Mouse (Mus musculus): ENCODE measurements around the gene Olfr1465.

Gene Olfr1465

DNA sequence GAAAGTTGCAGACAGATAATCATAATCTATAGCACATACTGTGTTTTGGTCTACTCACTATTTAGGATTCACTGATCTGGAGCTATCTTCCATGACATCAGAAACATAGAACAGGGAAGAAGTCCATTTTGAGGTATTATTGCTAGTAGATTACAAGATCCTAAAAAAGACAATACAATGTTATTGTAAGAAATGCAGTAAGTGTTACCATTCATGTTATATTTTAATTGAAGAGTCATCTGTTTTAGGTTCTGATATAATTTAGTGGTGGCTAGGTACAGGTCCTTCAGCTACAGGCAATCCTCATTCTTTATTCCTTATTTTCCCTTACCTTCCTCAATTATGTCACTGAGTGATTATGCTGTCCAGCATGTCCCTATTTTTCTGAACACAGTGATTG lies at the start of gene Olfr1465:
Gene Olfr1465 (minus strand): TSS at position 101 of the 400 bp plus-strand sequence.
- DNase-seq (ENCODE audit: extremely low read depth, insufficient read length, low spot score) = no peak

DNA sequence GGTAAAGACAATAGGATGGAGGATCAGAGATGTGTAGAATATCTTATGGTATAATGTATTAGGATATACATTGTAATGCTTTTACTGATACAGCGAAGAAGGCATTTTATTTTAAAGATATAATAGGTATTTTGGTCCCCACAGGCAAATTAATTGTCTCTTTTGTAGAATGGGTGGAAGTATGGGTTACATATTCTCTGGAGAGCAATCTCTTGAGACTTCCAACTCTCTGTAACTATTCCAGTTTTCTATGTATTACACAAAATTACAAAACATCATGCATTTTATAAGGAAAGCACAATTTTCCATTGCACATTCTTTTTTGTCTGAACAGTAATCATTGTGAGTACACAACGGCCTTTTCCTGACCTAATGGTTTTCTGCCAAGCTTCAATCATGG lies 46.6 kb upstream of the Olfr1465 start, which contains the start of gene Olfr1467:
Gene Olfr1467 (plus strand): TSS at position 301 of the 400 bp plus-strand sequence.
- DNase-seq (ENCODE audit: extremely low read depth, insufficient read length, low spot score) = no peak

GRCm38 (mm10) chr19:13338562-13338961 lies 23.2 kb upstream of the Olfr1465 start, which contains the start of gene Olfr1466:
Olfr1466 (plus strand) TSS chr19:13338862.
- DNase-seq (ENCODE audit: extremely low read depth, insufficient read length, low spot score) = no peak

Data from 3134 (cell line).